Mouse (Mus musculus) right cerebral cortex, postnatal 36 days (tissue): ENCODE measurements around the gene Tnfrsf14.
A peak's percentile ranks its signal among the peaks of the same experiment; 100 is the strongest.

Experiments used
- DNase-seq, 2 experiments: peaks; one replicate each; pipeline ENCODE4 v3.0.0; 2022; ENCODE audit warnings: low spot score in 2 of 2, mixed read lengths in 1 of 2

The Tnfrsf14 gene

DNA sequence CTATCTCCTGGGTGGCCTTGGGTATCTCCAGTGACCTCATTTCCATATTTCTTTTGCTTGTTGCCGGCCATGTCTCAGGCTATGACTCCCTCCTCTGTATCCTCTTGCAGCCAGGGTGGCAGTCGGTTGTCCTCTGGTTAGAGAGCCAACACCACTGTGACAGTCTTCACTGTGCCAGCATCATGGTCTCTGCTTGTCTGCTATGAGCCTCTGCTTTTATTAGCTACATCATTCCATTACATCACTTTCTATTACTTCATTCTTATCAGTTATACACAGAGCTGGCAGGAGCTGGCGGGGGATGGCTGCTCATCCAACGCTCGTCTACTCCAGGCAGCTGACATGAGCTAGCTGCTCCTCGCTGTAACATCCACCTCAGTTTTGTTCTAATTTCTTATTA lies 47.6 kb downstream of the Tnfrsf14 start:
- no peak for DNase-seq

DNA sequence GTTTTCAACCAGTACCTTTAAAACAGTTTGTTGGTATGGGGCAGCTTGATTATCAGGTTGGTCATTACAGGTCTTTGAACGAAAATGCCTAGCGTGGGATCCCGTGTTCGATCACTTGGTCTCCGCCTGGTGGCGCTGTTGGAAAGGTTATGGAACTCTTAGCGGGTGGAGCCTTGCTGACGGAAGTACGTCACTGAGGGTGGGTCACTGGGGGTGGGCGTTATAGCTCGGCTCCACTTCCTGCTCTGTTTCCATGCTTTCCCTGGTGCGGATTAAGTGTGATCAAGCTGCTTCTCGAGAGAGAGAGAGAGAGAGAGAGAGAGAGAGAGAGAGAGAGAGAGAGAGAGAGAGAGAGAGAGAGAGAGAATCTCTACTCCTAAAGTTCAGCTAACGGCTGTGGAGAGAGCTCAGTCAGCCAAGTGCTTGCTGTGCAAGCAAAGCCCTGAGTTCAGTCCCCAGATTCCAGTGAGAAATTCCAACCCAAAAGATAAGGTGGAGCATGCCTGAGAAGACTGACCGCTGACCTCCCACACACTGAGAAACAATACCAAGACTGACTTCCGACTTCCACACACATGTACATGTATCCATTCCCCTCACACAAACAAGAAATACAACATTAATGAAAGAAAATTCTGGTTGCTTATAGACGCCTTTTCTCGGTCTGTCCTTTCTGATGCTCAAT lies 50.4 kb downstream of the Tnfrsf14 start:
- peak; percentile 68 to 71 for DNase-seq

- DNase-seq = no peak
These were observed 55.2 kb downstream of the Tnfrsf14 start for GRCm38 (mm10) chr4:154873186-154873585.
